Mouse (Mus musculus) kidney, postnatal 0 days (tissue): ENCODE measurements at regions not wholly inside any gene's neighbourhood (a gene's known extent, or its start where the extent isn't known, plus 50 kb on each side); places are given as distances from the start of the nearest gene placed in this dataset.
"Not testable (repeated sequence)": the region's sequence is repeated elsewhere in the genome, so short reads cannot be mapped to it uniquely, and the experiment has no call there.

Experiments used
- ATAC-seq: fragments of 200-750 bp; cut with Nextera tagmentation; replicated peaks from 2 replicates; pipeline ENCODE4 v1.8.0; 2017; ENCODE audit warnings: low read depth, moderate number of reproducible peaks, moderate TSS enrichment, moderate library complexity; ENCODE audit not compliant: low FRiP score
- DNase-seq: peaks from one replicate; pipeline ENCODE4 v3.0.0-alpha.2; 2016; ENCODE audit warnings: low spot score
- H3K27ac ChIP-seq: fragments of 300-500 bp; sonication (generic); 2 replicates; pipeline ENCODE4 v1.5.1; 2014; ENCODE audit warnings: mild to moderate bottlenecking
- H3K27me3 ChIP-seq: fragments of 300-500 bp; sonication (generic); 2 replicates; pipeline ENCODE4 v1.6.1; 2014; ENCODE audit warnings: low read length, mixed read lengths; ENCODE audit not compliant: insufficient read depth
- H3K36me3 ChIP-seq: fragments of 300-500 bp; sonication (generic); 2 replicates; pipeline ENCODE4 v1.6.1; 2014; ENCODE audit warnings: low read length, mixed read lengths; ENCODE audit not compliant: insufficient read depth
- H3K4me1 ChIP-seq: fragments of 300-500 bp; sonication (generic); replicated peaks from 2 replicates; pipeline ENCODE4 v1.6.1; 2014; ENCODE audit warnings: antibody characterized with exemption, low read length, mixed read lengths; ENCODE audit not compliant: insufficient read depth
- H3K4me2 ChIP-seq: fragments of 300-500 bp; sonication (generic); 2 replicates; pipeline ENCODE4 v1.6.1; 2014; ENCODE audit warnings: mild to moderate bottlenecking, low read length, moderate library complexity, mixed read lengths
- H3K4me3 ChIP-seq: fragments of 300-500 bp; sonication (generic); replicated peaks from 2 replicates; pipeline ENCODE4 v1.5.1; 2014; ENCODE audit warnings: low read depth, low read length
- H3K9ac ChIP-seq: fragments of 300-500 bp; sonication (generic); 2 replicates; pipeline ENCODE4 v1.6.1; 2014; ENCODE audit warnings: low read depth, low read length
- H3K9me3 ChIP-seq: fragments of 300-500 bp; sonication (generic); replicated peaks from 2 replicates; pipeline ENCODE4 v1.6.1; 2016; ENCODE audit warnings: low read length, inconsistent platforms, mixed read lengths
- CTCF ChIP-seq: IDR thresholded peaks from 2 replicates; pipeline ENCODE4 v1.5.1; 2016; ENCODE audit warnings: antibody characterized with exemption, low read depth, mild to moderate bottlenecking, moderate library complexity
- WGBS: fragments of 180-500 bp; shearing (Covaris S2); extraction: QIAGEN DNeasy Blood & Tissue Kit; methylation state at CpG from one replicate; pipeline ENCODE4 v1.1.7; 2014; 5-methylcytosine and 5-hydroxymethylcytosine counted together

GRCm38 (mm10) chr12:29083426-29084221 lies 332.0 kb downstream of the Eipr1 start:
- H3K27me3 ChIP-seq, result no peaks in the 10 kb centered on the region
- no peak overlapping the region for H3K9ac ChIP-seq
- H3K36me3 ChIP-seq, result no peaks in the 10 kb centered on the region
- no peaks in the 10 kb centered on the region for H3K9me3 ChIP-seq
- no peak for TF ChIP-seq CTCF
- no peak overlapping the region for H3K27ac ChIP-seq
- no peak overlapping the region for H3K4me2 ChIP-seq
- DNase-seq (peak; percentile 38), ATAC-seq (no peak; the same call in 1 of the 2 replicates)
- H3K4me1 ChIP-seq, result peaks cover 7% of the 10 kb centered on the region; the same call in 1 of the 2 replicates
- 47% methylated on average over 13 of the region's 13 CpGs for WGBS
- H3K4me3 ChIP-seq, result no peak overlapping the region

DNA sequence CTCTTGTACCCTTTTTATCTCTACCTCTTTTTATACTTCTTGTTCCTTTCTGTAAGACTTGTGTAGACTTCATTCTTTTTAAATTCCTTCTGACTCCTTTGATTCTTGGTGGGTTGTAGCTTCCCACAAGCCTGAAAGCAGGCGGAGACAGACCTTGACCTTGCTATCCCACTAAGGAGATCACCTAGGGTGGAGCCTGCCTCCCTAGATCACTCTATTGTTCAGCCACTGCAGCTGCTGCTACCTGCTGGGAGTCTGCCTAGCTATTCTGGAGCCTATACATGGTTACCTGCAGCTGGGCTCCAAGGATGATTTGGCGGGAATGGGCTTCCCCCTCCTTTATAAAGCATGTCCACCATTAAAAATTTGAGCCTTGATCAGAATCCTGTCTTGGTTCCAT lies 335.6 kb downstream of the Eipr1 start:
- ATAC-seq, H3K36me3 ChIP-seq: not testable (repeated sequence)
- WGBS, result 80% methylated on average over 2 of the region's 2 CpGs

GRCm38 (mm10) chr12:29089634-29090033 lies 338.0 kb downstream of the Eipr1 start:
- Histone ChIP-seq H3K27me3 (no peaks in the 10 kb centered on the region), H3K36me3 (no peaks in the 10 kb centered on the region), H3K4me1 (0 out of 2 replicates have a peak, but pooled peaks cover 6% of the 10 kb centered on the region), H3K9me3 (no peaks in the 10 kb centered on the region), H3K27ac (no peak overlapping the region), H3K4me2 (no peak overlapping the region), H3K4me3 (no peak overlapping the region), H3K9ac (no peak overlapping the region)
- 30% methylated on average over 3 of the region's 3 CpGs for WGBS
- ATAC-seq, result peak; percentile 52
- peak; percentile 29 for DNase-seq
- no peak for TF ChIP-seq CTCF

More for the DNA sequence above, 335.6 kb downstream of the Eipr1 start:
- not testable (repeated sequence) for H3K27me3 ChIP-seq, DNase-seq, H3K27ac ChIP-seq, H3K9me3 ChIP-seq, H3K9ac ChIP-seq, H3K4me2 ChIP-seq, H3K4me3 ChIP-seq
- peaks cover 14% of the 10 kb centered on the region; the same call in 1 of the 2 replicates for H3K4me1 ChIP-seq

- H3K9ac ChIP-seq, result no peak overlapping the region
- no peak for TF ChIP-seq CTCF
- no peaks in the 10 kb centered on the region for H3K36me3 ChIP-seq
- no peaks in the 10 kb centered on the region for H3K27me3 ChIP-seq
- H3K27ac ChIP-seq, result no peak overlapping the region
- 68% methylated on average over 5 of the region's 5 CpGs for WGBS
- H3K4me1 ChIP-seq, result peaks cover 7% of the 10 kb centered on the region; the same call in 1 of the 2 replicates
- H3K9me3 ChIP-seq, result no peaks in the 10 kb centered on the region
- no peak overlapping the region for H3K4me2 ChIP-seq
- H3K4me3 ChIP-seq, result no peak overlapping the region
- DNase-seq, result no peak
- ATAC-seq, result no peak
These were observed 338.8 kb downstream of the Eipr1 start for GRCm38 (mm10) chr12:29090451-29090850.

DNA sequence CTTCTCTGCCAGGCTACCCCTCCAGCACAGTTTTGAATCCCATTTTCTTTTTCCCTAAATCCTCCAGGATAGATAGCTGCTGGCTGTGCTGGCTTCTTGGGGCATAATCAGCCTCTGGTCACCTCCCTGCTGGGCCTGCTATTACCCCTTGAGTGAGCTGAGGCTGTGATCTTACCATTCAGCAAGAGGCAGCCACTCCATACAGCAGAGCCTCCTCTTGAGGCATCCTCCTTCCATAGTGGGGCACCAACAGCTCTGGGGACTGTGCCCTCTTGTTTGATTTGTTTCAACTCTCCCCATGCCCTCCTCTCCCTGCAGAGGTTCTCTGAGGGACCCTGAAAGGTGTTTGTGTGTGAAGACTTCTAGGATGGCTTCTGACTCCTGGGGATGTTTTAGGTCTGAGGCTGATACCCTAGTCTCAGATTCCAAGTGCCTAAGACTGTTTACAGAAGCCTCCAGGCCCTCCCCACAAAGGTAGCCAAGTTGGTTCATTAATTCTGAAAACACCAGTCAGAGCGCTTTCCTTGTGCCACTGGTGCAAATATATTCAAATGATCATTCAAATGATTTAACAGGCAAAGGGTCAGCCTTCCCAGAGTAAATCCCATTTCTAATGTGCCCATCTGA lies 343.9 kb downstream of the Eipr1 start:
- peaks cover 13% of the 10 kb centered on the region for H3K4me1 ChIP-seq
- DNase-seq (no peak), ATAC-seq (no peak)
- 0 out of 2 replicates have a peak overlapping the region, but pooled peaks have one; percentile 6 for H3K27ac ChIP-seq
- no peaks in the 10 kb centered on the region for H3K36me3 ChIP-seq
- no peak overlapping the region for H3K9ac ChIP-seq
- H3K27me3 ChIP-seq, result no peaks in the 10 kb centered on the region
- H3K4me2 ChIP-seq, result peak overlapping the region; percentile 37; the same call in 1 of the 2 replicates
- WGBS, result 30% methylated on average over 1 of the region's 1 CpGs
- no peak overlapping the region for H3K4me3 ChIP-seq
- no peaks in the 10 kb centered on the region for H3K9me3 ChIP-seq
- no peak for TF ChIP-seq CTCF

GRCm38 (mm10) chr12:29096033-29096913 lies 344.7 kb downstream of the Eipr1 start:
- Histone ChIP-seq H3K4me2 (peak overlapping the region; percentile 37), H3K9me3 (no peaks in the 10 kb centered on the region), H3K4me1 (peaks cover 13% of the 10 kb centered on the region), H3K27ac (peak overlapping the region; percentile 6; the same call in 1 of the 2 replicates), H3K9ac (no peak overlapping the region), H3K27me3 (no peaks in the 10 kb centered on the region), H3K36me3 (no peaks in the 10 kb centered on the region), H3K4me3 (no peak overlapping the region)
- 7% methylated on average over 16 of the region's 16 CpGs for WGBS
- no peak; the same call in 1 of the 2 replicates for ATAC-seq
- TF ChIP-seq CTCF, result peak; percentile 28; the same call in 1 of the 2 replicates
- peak; percentile 81 for DNase-seq
